Mouse (Mus musculus) intestine, embryonic 15.5 days (tissue): Measurements from ENCODE around the gene Abhd14b. TPM values are rescaled to one million over a fixed set of nuclear protein-coding genes. Genes with fewer than 3 reads are reported as not detected.

Source experiments
- ATAC-seq: fragments of 200-750 bp; cut with Nextera tagmentation; 2 replicates; pipeline ENCODE4 v1.8.0; 2017; ENCODE audit warnings: moderate TSS enrichment, moderate library complexity
- H3K27ac ChIP-seq: fragments of 300-500 bp; sonication (generic); 2 replicates; pipeline ENCODE4 v1.5.1; 2015; ENCODE audit warnings: mild to moderate bottlenecking, inconsistent platforms
- H3K27me3 ChIP-seq: fragments of 300-500 bp; sonication (generic); replicated peaks from 2 replicates; pipeline ENCODE4 v1.6.1; 2015; ENCODE audit warnings: inconsistent platforms
- H3K36me3 ChIP-seq: fragments of 300-500 bp; sonication (generic); 2 replicates; pipeline ENCODE4 v1.6.1; 2015; ENCODE audit warnings: inconsistent platforms
- H3K4me1 ChIP-seq: fragments of 300-500 bp; sonication (generic); replicated peaks from 2 replicates; pipeline ENCODE4 v1.6.1; 2015; ENCODE audit warnings: inconsistent platforms
- H3K4me2 ChIP-seq: fragments of 300-500 bp; sonication (generic); replicated peaks from 2 replicates; pipeline ENCODE4 v1.6.1; 2015; ENCODE audit warnings: mild to moderate bottlenecking, inconsistent platforms
- H3K4me3 ChIP-seq: fragments of 300-500 bp; sonication (generic); replicated peaks from 2 replicates; pipeline ENCODE4 v1.5.1; 2015; ENCODE audit warnings: inconsistent platforms
- H3K9ac ChIP-seq: fragments of 300-500 bp; sonication (generic); 2 replicates; pipeline ENCODE4 v1.6.1; 2015; ENCODE audit warnings: inconsistent platforms
- H3K9me3 ChIP-seq: fragments of 300-500 bp; sonication (generic); 2 replicates; pipeline ENCODE4 v1.6.1; 2016; ENCODE audit warnings: inconsistent platforms
- WGBS: fragments of 180-500 bp; shearing (Covaris S2); methylation state at CpG from one replicate; pipeline ENCODE4 v1.1.7; 2015; 5-methylcytosine and 5-hydroxymethylcytosine counted together
- polyA plus RNA-seq: library from polyadenylated mRNA; unstranded; fragments of >200 nt; fragmentation: Nextera tagmentation; extraction: Ambion mirVana; gene quantifications from 2 replicates; pipeline ENCODE4 v1.2.1, GENCODE M21; 2015

The Abhd14b gene
- polyA plus RNA-seq, 1 experiment from 2014 or later: 25.4 TPM

- Histone ChIP-seq H3K27me3 (no peaks in the 10 kb centered on the region), H3K9me3 (no peaks in the 10 kb centered on the region), H3K27ac (peak overlapping the region; percentile 81), H3K4me1 (peaks cover 66% of the 10 kb centered on the region), H3K4me3 (peak overlapping the region; percentile 66), H3K36me3 (no peaks in the 10 kb centered on the region), H3K4me2 (peak overlapping the region; percentile 93), H3K9ac (peak overlapping the region; percentile 70)
- WGBS: 5% methylated on average over 19 of the region's 20 CpGs
- ATAC-seq: peak; percentile 27
Measured at GRCm38 (mm10) chr9:106454071-106454761, 7.0 kb downstream of the Abhd14b start.

GRCm38 (mm10) chr9:106454888-106455681 lies 7.8 kb downstream of the Abhd14b start:
- WGBS: 13% methylated on average over 17 of the region's 17 CpGs
- H3K4me1 ChIP-seq: peaks cover 59% of the 10 kb centered on the region
- H3K27me3 ChIP-seq: no peaks in the 10 kb centered on the region
- no peaks in the 10 kb centered on the region for H3K9me3 ChIP-seq
- H3K4me3 ChIP-seq: peak overlapping the region; percentile 66
- peak overlapping the region; percentile 70 for H3K9ac ChIP-seq
- peak overlapping the region; percentile 93 for H3K4me2 ChIP-seq
- no peaks in the 10 kb centered on the region for H3K36me3 ChIP-seq
- no peak for ATAC-seq
- peak overlapping the region; percentile 36; the same call in 1 of the 2 replicates for H3K27ac ChIP-seq

- peaks cover 5% of the 10 kb centered on the region; the same call in 1 of the 2 replicates for H3K36me3 ChIP-seq
- H3K27me3 ChIP-seq: no peaks in the 10 kb centered on the region
- peak overlapping the region; percentile 36; the same call in 1 of the 2 replicates for H3K27ac ChIP-seq
- no peak overlapping the region for H3K4me3 ChIP-seq
- ATAC-seq: no peak
- peak overlapping the region; percentile 5; the same call in 1 of the 2 replicates for H3K9ac ChIP-seq
- 42% methylated on average over 15 of the region's 15 CpGs for WGBS
- peaks cover 44% of the 10 kb centered on the region for H3K4me1 ChIP-seq
- H3K4me2 ChIP-seq: peak overlapping the region; percentile 93
- H3K9me3 ChIP-seq: no peaks in the 10 kb centered on the region
Measured at GRCm38 (mm10) chr9:106456325-106457162, 9.3 kb downstream of the Abhd14b start.

- Histone ChIP-seq H3K27me3 (no peaks in the 10 kb centered on the region), H3K9ac (peak overlapping the region; percentile 5; the same call in 1 of the 2 replicates), H3K27ac (peak overlapping the region; percentile 36; the same call in 1 of the 2 replicates), H3K36me3 (peaks cover 8% of the 10 kb centered on the region; the same call in 1 of the 2 replicates), H3K4me2 (peak overlapping the region; percentile 93), H3K4me1 (peaks cover 41% of the 10 kb centered on the region), H3K9me3 (no peaks in the 10 kb centered on the region), H3K4me3 (no peak overlapping the region)
- no peak for ATAC-seq
- 53% methylated on average over 9 of the region's 9 CpGs for WGBS
Measured at GRCm38 (mm10) chr9:106457163-106457559, 9.9 kb downstream of the Abhd14b start.

GRCm38 (mm10) chr9:106457920-106458319 lies 10.7 kb downstream of the Abhd14b start:
- 74% methylated on average over 5 of the region's 5 CpGs for WGBS

GRCm38 (mm10) chr9:106459946-106460345 lies 12.7 kb downstream of the Abhd14b start:
- Histone ChIP-seq H3K4me1 (peaks cover 27% of the 10 kb centered on the region), H3K4me3 (no peak overlapping the region), H3K27me3 (peaks cover 7% of the 10 kb centered on the region; the same call in 1 of the 2 replicates), H3K9me3 (no peaks in the 10 kb centered on the region), H3K36me3 (peaks cover 14% of the 10 kb centered on the region; the same call in 1 of the 2 replicates), H3K27ac (no peak overlapping the region), H3K9ac (no peak overlapping the region), H3K4me2 (no peak overlapping the region)
- ATAC-seq: no peak
- WGBS: 77% methylated on average over 15 of the region's 15 CpGs

More at GRCm38 (mm10) chr9:106457920-106458319, 10.7 kb downstream of the Abhd14b start:
- no peaks in the 10 kb centered on the region for H3K9me3 ChIP-seq
- peaks cover 36% of the 10 kb centered on the region for H3K4me1 ChIP-seq
- H3K36me3 ChIP-seq: peaks cover 9% of the 10 kb centered on the region; the same call in 1 of the 2 replicates
- no peak for ATAC-seq
- H3K27me3 ChIP-seq: no peaks in the 10 kb centered on the region
- H3K4me3 ChIP-seq: no peak overlapping the region
- H3K4me2 ChIP-seq: no peak overlapping the region
- no peak overlapping the region for H3K27ac ChIP-seq
- H3K9ac ChIP-seq: no peak overlapping the region

GRCm38 (mm10) chr9:106460401-106461025 lies 13.3 kb downstream of the Abhd14b start:
- H3K4me2 ChIP-seq: no peak overlapping the region
- no peak overlapping the region for H3K9ac ChIP-seq
- no peak overlapping the region for H3K27ac ChIP-seq
- H3K4me1 ChIP-seq: peaks cover 25% of the 10 kb centered on the region
- no peaks in the 10 kb centered on the region for H3K9me3 ChIP-seq
- peaks cover 13% of the 10 kb centered on the region for H3K27me3 ChIP-seq
- peaks cover 14% of the 10 kb centered on the region; the same call in 1 of the 2 replicates for H3K36me3 ChIP-seq
- ATAC-seq: no peak
- WGBS: 81% methylated on average over 18 of the region's 18 CpGs
- no peak overlapping the region for H3K4me3 ChIP-seq

GRCm38 (mm10) chr9:106461026-106461415 lies 13.8 kb downstream of the Abhd14b start:
- no peak for ATAC-seq
- H3K4me1 ChIP-seq: peaks cover 23% of the 10 kb centered on the region
- H3K4me3 ChIP-seq: no peak overlapping the region
- H3K27ac ChIP-seq: no peak overlapping the region
- no peak overlapping the region for H3K9ac ChIP-seq
- peaks cover 14% of the 10 kb centered on the region; the same call in 1 of the 2 replicates for H3K36me3 ChIP-seq
- peaks cover 17% of the 10 kb centered on the region for H3K27me3 ChIP-seq
- H3K4me2 ChIP-seq: no peak overlapping the region
- WGBS: 86% methylated on average over 9 of the region's 9 CpGs
- H3K9me3 ChIP-seq: no peaks in the 10 kb centered on the region

- no peak for ATAC-seq
Measured at GRCm38 (mm10) chr9:106461641-106462429, 14.6 kb downstream of the Abhd14b start.

GRCm38 (mm10) chr9:106462430-106462800 lies 15.2 kb downstream of the Abhd14b start:
- peaks cover 17% of the 10 kb centered on the region for H3K27me3 ChIP-seq
- peaks cover 14% of the 10 kb centered on the region; the same call in 1 of the 2 replicates for H3K36me3 ChIP-seq
- no peak overlapping the region for H3K9ac ChIP-seq
- H3K4me1 ChIP-seq: peaks cover 11% of the 10 kb centered on the region
- no peak for ATAC-seq
- no peak overlapping the region for H3K4me3 ChIP-seq
- H3K27ac ChIP-seq: no peak overlapping the region
- no peak overlapping the region for H3K4me2 ChIP-seq
- 95% methylated on average over 12 of the region's 12 CpGs for WGBS
- no peaks in the 10 kb centered on the region for H3K9me3 ChIP-seq

More at GRCm38 (mm10) chr9:106461641-106462429, 14.6 kb downstream of the Abhd14b start:
- Histone ChIP-seq H3K4me3 (no peak overlapping the region), H3K27me3 (peaks cover 17% of the 10 kb centered on the region), H3K4me2 (no peak overlapping the region), H3K9me3 (no peaks in the 10 kb centered on the region), H3K36me3 (peaks cover 14% of the 10 kb centered on the region; the same call in 1 of the 2 replicates), H3K4me1 (peaks cover 15% of the 10 kb centered on the region), H3K27ac (no peak overlapping the region), H3K9ac (no peak overlapping the region)
- WGBS: 86% methylated on average over 16 of the region's 16 CpGs
